Comparison of ENCODE assay signal across 18 mouse cellular contexts in the genomic region with DNA sequence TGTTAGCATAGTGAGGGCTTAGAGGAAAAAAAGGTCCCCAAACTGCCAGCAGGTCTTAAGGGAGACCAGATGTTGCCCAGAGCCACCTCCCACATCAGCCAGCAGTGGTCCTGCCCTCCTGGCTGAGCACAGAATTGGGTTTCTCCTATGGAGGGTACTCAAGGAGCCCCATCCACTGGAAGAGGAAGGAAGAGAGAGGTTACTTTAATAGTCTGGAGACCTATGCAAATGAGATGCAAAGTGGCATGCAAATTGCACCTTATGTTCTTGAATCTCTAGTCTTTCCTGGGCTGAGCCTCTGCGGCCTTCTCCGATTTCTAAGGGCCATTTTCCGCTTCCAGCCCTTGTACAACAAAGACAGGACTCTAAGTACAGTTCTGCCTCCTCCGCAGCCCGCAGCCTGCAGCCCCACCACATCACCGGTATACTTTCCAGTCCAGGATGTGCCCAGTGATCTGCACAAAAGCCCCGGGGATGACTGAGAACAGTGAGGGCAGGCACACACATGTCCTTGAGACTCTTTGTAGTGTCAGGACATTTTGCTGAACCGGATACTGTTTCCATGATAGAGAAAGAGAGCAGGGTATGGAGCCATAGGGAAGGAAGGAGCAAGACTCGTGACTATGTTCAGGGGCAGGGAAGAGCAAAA. TPM values are rescaled to one million over a fixed set of nuclear protein-coding genes. Genes with fewer than 3 reads are reported as not detected.
DNase-seq lines count a peak whose midpoint lies in the region; ATAC-seq and TF ChIP-seq lines count a peak whose summit lies in the region.
"Had no signal": no experiment of that assay in that cellular context is flagged by ENCODE, and none has a peak within 500 bp of the region (broad histone marks: within the 10 kb centered on the region; RNA-seq: fewer than 3 reads in every experiment).

No protein-coding gene starts in this region.

- H3K4me2 ChIP-seq in forebrain, embryonic 14.5 days (ENCODE audit: low read length): no peak overlapping the region
- H3K4me2 ChIP-seq in midbrain, postnatal 0 days (ENCODE audit: low read depth, low read length, poor library complexity, severe bottlenecking): no peak overlapping the region
- H3K4me2 ChIP-seq: heart, embryonic 11.5 days; hindbrain, embryonic 15.5 days; lung, embryonic 15.5 days; neural tube, embryonic 15.5 days had no signal

- peak; percentile 24; the same call in 1 of the 2 replicates for ATAC-seq in forebrain, embryonic 14.5 days
- no peak for ATAC-seq in midbrain, postnatal 0 days (ENCODE audit: low FRiP score)
- ATAC-seq: Patski had no signal

- peaks cover 25% of the 10 kb centered on the region for H3K4me1 ChIP-seq in forebrain, embryonic 14.5 days (ENCODE audit: control insufficient read depth, insufficient read depth, low read length)
- H3K4me1 ChIP-seq in midbrain, postnatal 0 days (ENCODE audit: insufficient read depth, low read length): peaks cover 3% of the 10 kb centered on the region; the same call in 1 of the 2 replicates

- H3K27ac ChIP-seq in layer of hippocampus, adult 2 months: peak overlapping the region; percentile 55; the same call in 1 of the 2 replicates
- H3K27ac ChIP-seq in forebrain, embryonic 14.5 days (ENCODE audit: low read depth, low read length): 0 out of 2 replicates have a peak overlapping the region, but pooled peaks have one; percentile 23
- H3K27ac ChIP-seq in midbrain, postnatal 0 days (ENCODE audit: low read depth, low read length): no peak overlapping the region; the same call in 1 of the 2 replicates
- H3K27ac ChIP-seq: hindbrain, embryonic 15.5 days; lung, embryonic 15.5 days; neural tube, embryonic 15.5 days had no signal

- 23% methylated on average over 9 of the region's 9 CpGs for WGBS in forebrain, embryonic 14.5 days
- 46% methylated on average over 9 of the region's 9 CpGs for WGBS in midbrain, postnatal 0 days

- H3K27me3 ChIP-seq in forebrain, embryonic 14.5 days (replicated peaks; ENCODE audit: control insufficient read depth, insufficient read depth, low read length): no peaks in the 10 kb centered on the region
- H3K27me3 ChIP-seq in midbrain, postnatal 0 days (ENCODE audit: insufficient read depth, low read length): no peaks in the 10 kb centered on the region
- H3K27me3 ChIP-seq: hindbrain, embryonic 15.5 days had no signal

- DNase-seq in layer of hippocampus, adult 2 months (ENCODE audit: low spot score in 2 of 2): no peak
- DNase-seq in layer of hippocampus, adult 9-11 months: no peak
- DNase-seq in ZHBTc4 (ENCODE audit: low read depth, low spot score): peak; percentile 73
- peak; percentile 58 for DNase-seq in forebrain, embryonic 14.5 days (ENCODE audit: low spot score)
- no peak for DNase-seq in midbrain, postnatal 0 days (ENCODE audit: low spot score)
- no peak for DNase-seq in lung, postnatal 10 days
- DNase-seq in frontal cortex, postnatal 36 days (ENCODE audit: low spot score in 2 of 2): no peak
- DNase-seq in embryo, embryonic 11 days: no peak
- DNase-seq: adrenal gland, postnatal 36 days; cerebellum, adult 11 months; gastrocnemius, postnatal 25 days; liver; right cerebral cortex, adult 18-20 months had no signal

- H3K4me3 ChIP-seq in layer of hippocampus, adult 2 months: no peak overlapping the region
- H3K4me3 ChIP-seq in forebrain, embryonic 14.5 days (ENCODE audit: low read depth, low read length): no peak overlapping the region
- H3K4me3 ChIP-seq in midbrain, postnatal 0 days (ENCODE audit: low read depth, low read length): no peak overlapping the region
- H3K4me3 ChIP-seq: hindbrain, embryonic 15.5 days; lung, embryonic 15.5 days; neural tube, embryonic 15.5 days had no signal

- no peak for TF ChIP-seq CTCF in layer of hippocampus, adult 2 months (conservative IDR thresholded peaks at IDR 0.05)
- no peak for TF ChIP-seq CTCF in midbrain, postnatal 0 days (IDR thresholded peaks at IDR 0.05)

- H3K9ac ChIP-seq in forebrain, embryonic 14.5 days (ENCODE audit: low read length): 0 out of 2 replicates have a peak overlapping the region, but pooled peaks have one; percentile 10
- H3K9ac ChIP-seq in midbrain, postnatal 0 days (replicated peaks; ENCODE audit: low read length, poor library complexity, severe bottlenecking): 0 out of 2 replicates have a peak overlapping the region, but pooled peaks have one; percentile 13
- H3K9ac ChIP-seq: hindbrain, embryonic 15.5 days; lung, embryonic 15.5 days; neural tube, embryonic 15.5 days had no signal

- H3K36me3 ChIP-seq in forebrain, embryonic 14.5 days (ENCODE audit: control insufficient read depth, insufficient read depth, low read length): no peaks in the 10 kb centered on the region
- no peaks in the 10 kb centered on the region for H3K36me3 ChIP-seq in midbrain, postnatal 0 days (ENCODE audit: insufficient read depth, low read length)
- H3K36me3 ChIP-seq: hindbrain, embryonic 15.5 days; lung, embryonic 15.5 days; neural tube, embryonic 15.5 days had no signal

- H3K9me3 ChIP-seq in forebrain, embryonic 14.5 days (replicated peaks; ENCODE audit: control insufficient read depth, low read length): no peaks in the 10 kb centered on the region
- H3K9me3 ChIP-seq in midbrain, postnatal 0 days (ENCODE audit: low read length): no peaks in the 10 kb centered on the region
- H3K9me3 ChIP-seq: hindbrain, embryonic 15.5 days; lung, embryonic 15.5 days; neural tube, embryonic 15.5 days had no signal

RNA-seq across cellular contexts. Expression of a gene that starts 45.8 kb away (rescaled TPM):
- 10 to 100 TPM; 74.7 to 82.1 TPM for total RNA-seq in layer of hippocampus, adult 2 months (2021)
- polyA plus RNA-seq in forebrain, embryonic 14.5 days (2014; fragmentation: Nextera tagmentation; extraction: Ambion mirVana): 20.0 and 24.5 TPM in 2 replicates
- total RNA-seq in midbrain, postnatal 0 days (2014; rRNA removed): 78.4 and 79.8 TPM in 2 replicates
- 22.8 and 26.5 TPM in 2 replicates for polyA plus RNA-seq in midbrain, postnatal 0 days (2015; fragmentation: Nextera tagmentation; extraction: Ambion mirVana)

Comparison
In these comparisons a context has a peak if more than half of its experiments do, and no peak if none do; other contexts are left out.
1. DNase-seq: peak in ZHBTc4 (single experiment) and forebrain, embryonic 14.5 days (single experiment); none in layer of hippocampus, adult 2 months (0 of 2), layer of hippocampus, adult 9-11 months (single experiment), midbrain, postnatal 0 days (single experiment), lung, postnatal 10 days (single experiment), frontal cortex, postnatal 36 days (0 of 2) and embryo, embryonic 11 days (single experiment).